Mouse (Mus musculus): ENCODE measurements around the gene Sema6d.

Gene Sema6d

GRCm38 (mm10) chr2:124612727-124613510, 523.1 kb downstream of the Sema6d start:
- DNase-seq (ENCODE audit: low spot score), result no peak

GRCm38 (mm10) chr2:124613671-124614210, 524.0 kb downstream of the Sema6d start:
- no peak for DNase-seq (ENCODE audit: low spot score)

- no peak for DNase-seq (ENCODE audit: low spot score)
These were observed 527.0 kb downstream of the Sema6d start for GRCm38 (mm10) chr2:124616746-124617145.

GRCm38 (mm10) chr2:124617440-124617839, 527.7 kb downstream of the Sema6d start:
- DNase-seq (ENCODE audit: low spot score), result no peak

- DNase-seq (ENCODE audit: low spot score), result no peak
These were observed 528.3 kb downstream of the Sema6d start for GRCm38 (mm10) chr2:124618091-124618490.

- no peak for DNase-seq (ENCODE audit: low spot score)
These were observed 528.9 kb downstream of the Sema6d start for GRCm38 (mm10) chr2:124618526-124619219.

- no peak for DNase-seq (ENCODE audit: low spot score)
These were observed 530.7 kb downstream of the Sema6d start for GRCm38 (mm10) chr2:124620470-124620869.

GRCm38 (mm10) chr2:124621972-124622621, 532.3 kb downstream of the Sema6d start:
- DNase-seq (ENCODE audit: low spot score), result no peak

GRCm38 (mm10) chr2:124624247-124624929, 534.6 kb downstream of the Sema6d start:
- no peak for DNase-seq (ENCODE audit: low spot score)

GRCm38 (mm10) chr2:124626425-124626824, 536.7 kb downstream of the Sema6d start:
- no peak for DNase-seq (ENCODE audit: low spot score)

GRCm38 (mm10) chr2:124627664-124628063, 537.9 kb downstream of the Sema6d start:
- DNase-seq (ENCODE audit: low spot score), result no peak

- DNase-seq (ENCODE audit: low spot score), result no peak
These were observed 538.9 kb downstream of the Sema6d start for GRCm38 (mm10) chr2:124628701-124629100.

- DNase-seq (ENCODE audit: low spot score), result no peak
These were observed 544.7 kb downstream of the Sema6d start for GRCm38 (mm10) chr2:124634400-124634998.

GRCm38 (mm10) chr2:124635271-124635865, 545.6 kb downstream of the Sema6d start:
- no peak for DNase-seq (ENCODE audit: low spot score)

- DNase-seq (ENCODE audit: low spot score), result no peak
These were observed 547.3 kb downstream of the Sema6d start for GRCm38 (mm10) chr2:124637080-124637479.

GRCm38 (mm10) chr2:124639221-124639963, 549.6 kb downstream of the Sema6d start:
- DNase-seq (ENCODE audit: low spot score), result no peak

- no peak for DNase-seq (ENCODE audit: low spot score)
These were observed 550.9 kb downstream of the Sema6d start for GRCm38 (mm10) chr2:124640500-124641193.

GRCm38 (mm10) chr2:124641194-124641558, 551.4 kb downstream of the Sema6d start:
- no peak for DNase-seq (ENCODE audit: low spot score)

- DNase-seq (ENCODE audit: low spot score), result no peak
These were observed 552.4 kb downstream of the Sema6d start for GRCm38 (mm10) chr2:124642131-124642530.

GRCm38 (mm10) chr2:124650609-124651008, 560.8 kb downstream of the Sema6d start:
- no peak for DNase-seq (ENCODE audit: low spot score)

All from layer of hippocampus, adult 9-10 months (tissue).